Mouse (Mus musculus) liver, adult 2 months (tissue): ENCODE measurements around the gene Prpf6. TPM values are rescaled to one million over a fixed set of nuclear protein-coding genes. Genes with fewer than 3 reads are reported as not detected.

ENCODE experiments used
- DNase-seq: peaks from one replicate; pipeline ENCODE4 v3.0.0-alpha.2; 2011; ENCODE audit warnings: low read depth, low spot score; ENCODE audit errors: extremely low read depth
- H3K27ac ChIP-seq: fragments of 200-500 bp; replicated peaks from 2 replicates; pipeline ENCODE4 v1.5.1; 2012; ENCODE audit warnings: low read depth, mild to moderate bottlenecking, control low read depth, inconsistent platforms, low read length; ENCODE audit not compliant: insufficient read depth
- H3K27me3 ChIP-seq: fragments of 200-500 bp; 2 replicates; pipeline ENCODE4 v1.6.1; 2012; ENCODE audit warnings: mild to moderate bottlenecking, moderate library complexity, low read length, inconsistent platforms; ENCODE audit not compliant: control insufficient read depth, insufficient read depth
- H3K36me3 ChIP-seq: fragments of 200-500 bp; 2 replicates; pipeline ENCODE4 v1.6.1; 2012; ENCODE audit warnings: low read length, inconsistent platforms; ENCODE audit not compliant: control insufficient read depth, insufficient read depth
- H3K4me1 ChIP-seq: fragments of 200-500 bp; 2 replicates; pipeline ENCODE4 v1.6.1; 2011; ENCODE audit warnings: low read length; ENCODE audit not compliant: control insufficient read depth, insufficient read depth
- H3K4me3 ChIP-seq: fragments of 200-500 bp; 2 replicates; pipeline ENCODE4 v1.5.1; 2011; ENCODE audit warnings: low read depth, mild to moderate bottlenecking, control low read depth, low read length, moderate library complexity; ENCODE audit not compliant: insufficient read depth
- H3K79me2 ChIP-seq: fragments of 200-500 bp; 2 replicates; pipeline ENCODE4 v1.6.1; 2012; ENCODE audit warnings: inconsistent platforms, mild to moderate bottlenecking, low read length, moderate library complexity; ENCODE audit not compliant: control insufficient read depth, insufficient read depth
- H3K9ac ChIP-seq: fragments of 200-500 bp; 2 replicates; pipeline ENCODE4 v1.6.1; 2012; ENCODE audit warnings: low read depth, mild to moderate bottlenecking, control low read depth, inconsistent platforms, low read length
- CTCF ChIP-seq: fragments of 200-500 bp; IDR thresholded peaks from 2 replicates; pipeline ENCODE4 v1.5.1; 2011; ENCODE audit warnings: low read depth, low read length, control low read depth
- POLR2A ChIP-seq: fragments of 200-500 bp; IDR thresholded peaks from 2 replicates; pipeline ENCODE4 v1.6.1; 2011; ENCODE audit warnings: low read length, control low read depth; ENCODE audit not compliant: insufficient read depth; ENCODE audit errors: extremely low read depth
- WGBS: fragments of 180-500 bp; shearing (Covaris S2); methylation state at CpG from one replicate; pipeline ENCODE4 v1.1.7; 2018; 5-methylcytosine and 5-hydroxymethylcytosine counted together
- polyA plus RNA-seq: library from polyadenylated mRNA; depleted of rRNA; stranded (reverse); fragments of >200 nt; gene quantifications from 2 replicates; pipeline ENCODE4 v1.2.3, GENCODE M21; 2012
- total RNA-seq: library from RNA; depleted of rRNA; stranded (reverse); fragments of >200 nt; gene quantifications from 2 replicates; pipeline ENCODE4 v1.2.3, GENCODE M21; 2014

The Prpf6 gene
- total and polyA plus RNA-seq, 2 experiments = 13.4 to 27.3 TPM

- DNase-seq = no peak
- no peaks in the 10 kb centered on the region for H3K4me1 ChIP-seq
- TF ChIP-seq CTCF (no peak), POLR2A (no peak)
These were observed 19.6 kb upstream of the Prpf6 start for GRCm38 (mm10) chr2:181571941-181572670.

GRCm38 (mm10) chr2:181572921-181573920 lies 18.4 kb upstream of the Prpf6 start:
- Histone ChIP-seq H3K4me1 (no peaks in the 10 kb centered on the region), H3K79me2 (no peaks in the 10 kb centered on the region), H3K4me3 (no peak overlapping the region), H3K27me3 (no peaks in the 10 kb centered on the region), H3K27ac (no peak overlapping the region), H3K9ac (no peak overlapping the region), H3K36me3 (peaks cover 2% of the 10 kb centered on the region; the same call in 1 of the 2 replicates)
- no peak for TF ChIP-seq CTCF
- no peak for TF ChIP-seq POLR2A
- WGBS = 94% methylated on average over 15 of the region's 15 CpGs
- DNase-seq = no peak

More at GRCm38 (mm10) chr2:181571941-181572670, 19.6 kb upstream of the Prpf6 start:
- H3K9ac ChIP-seq = no peak overlapping the region
- H3K27me3 ChIP-seq = no peaks in the 10 kb centered on the region
- peaks cover 2% of the 10 kb centered on the region; the same call in 1 of the 2 replicates for H3K36me3 ChIP-seq
- H3K79me2 ChIP-seq = no peaks in the 10 kb centered on the region
- H3K27ac ChIP-seq = no peak overlapping the region
- WGBS = 93% methylated on average over 11 of the region's 11 CpGs
- no peak overlapping the region for H3K4me3 ChIP-seq

GRCm38 (mm10) chr2:181573961-181574360 lies 17.7 kb upstream of the Prpf6 start:
- no peaks in the 10 kb centered on the region for H3K79me2 ChIP-seq
- WGBS = 96% methylated on average over 9 of the region's 9 CpGs
- H3K4me1 ChIP-seq = no peaks in the 10 kb centered on the region
- no peak overlapping the region for H3K9ac ChIP-seq
- peaks cover 2% of the 10 kb centered on the region; the same call in 1 of the 2 replicates for H3K36me3 ChIP-seq
- no peak overlapping the region for H3K4me3 ChIP-seq
- no peaks in the 10 kb centered on the region for H3K27me3 ChIP-seq
- DNase-seq = no peak
- no peak overlapping the region for H3K27ac ChIP-seq
- no peak for TF ChIP-seq CTCF
- no peak for TF ChIP-seq POLR2A

GRCm38 (mm10) chr2:181574921-181575545 lies 16.6 kb upstream of the Prpf6 start:
- H3K27me3 ChIP-seq = no peaks in the 10 kb centered on the region
- peaks cover 4% of the 10 kb centered on the region; the same call in 1 of the 2 replicates for H3K79me2 ChIP-seq
- H3K4me1 ChIP-seq = peaks cover under 1% of the 10 kb centered on the region; the same call in 1 of the 2 replicates
- DNase-seq = no peak
- H3K27ac ChIP-seq = no peak overlapping the region
- H3K36me3 ChIP-seq = peaks cover 2% of the 10 kb centered on the region; the same call in 1 of the 2 replicates
- no peak overlapping the region for H3K9ac ChIP-seq
- WGBS = 98% methylated on average over 7 of the region's 7 CpGs
- H3K4me3 ChIP-seq = no peak overlapping the region
- TF ChIP-seq POLR2A = no peak
- no peak for TF ChIP-seq CTCF

GRCm38 (mm10) chr2:181576613-181577012 lies 15.1 kb upstream of the Prpf6 start:
- DNase-seq = no peak
- Histone ChIP-seq H3K27me3 (no peaks in the 10 kb centered on the region), H3K9ac (no peak overlapping the region), H3K36me3 (peaks cover 2% of the 10 kb centered on the region; the same call in 1 of the 2 replicates), H3K4me1 (peaks cover 4% of the 10 kb centered on the region; the same call in 1 of the 2 replicates), H3K79me2 (peaks cover 13% of the 10 kb centered on the region; the same call in 1 of the 2 replicates), H3K4me3 (no peak overlapping the region), H3K27ac (no peak overlapping the region)
- 89% methylated on average over 2 of the region's 2 CpGs for WGBS
- TF ChIP-seq POLR2A (no peak), CTCF (no peak)
